Mouse (Mus musculus): ENCODE results near the gene Dennd1a. TPM values are rescaled to one million over a fixed set of nuclear protein-coding genes. Genes with fewer than 3 reads are reported as not detected.

Gene Dennd1a
- total RNA-seq, 2 experiments from 2014 or later = 80.3 to 86.5 TPM

GRCm38 (mm10) chr2:37837542-37837941 lies 449.6 kb downstream of the Dennd1a start:
- H3K27ac ChIP-seq = no peak overlapping the region
- TF ChIP-seq CTCF (conservative IDR thresholded peaks at IDR 0.05) = no peak
- H3K4me3 ChIP-seq = no peak overlapping the region
- DNase-seq (ENCODE audit: low spot score in 2 of 2) = no peak

DNA sequence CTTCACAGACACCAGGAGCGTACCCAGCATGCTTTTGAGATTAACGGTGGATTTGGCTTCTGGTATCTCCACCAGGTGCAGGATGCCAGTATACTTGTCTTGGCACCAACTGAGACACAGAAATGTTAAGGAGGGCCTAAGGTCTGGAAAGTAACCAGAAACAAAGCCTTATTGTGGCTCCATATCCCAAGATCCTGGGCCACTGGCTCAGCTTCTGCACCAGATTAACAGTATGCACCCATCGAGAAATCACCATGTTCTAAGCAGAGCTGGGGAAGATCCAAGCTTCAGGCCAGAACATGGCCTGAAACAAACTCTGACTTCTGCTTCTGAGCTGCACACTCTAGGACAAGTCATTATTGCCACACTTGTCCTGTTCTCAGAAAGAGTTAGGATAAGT lies 450.3 kb downstream of the Dennd1a start:
- no peak for TF ChIP-seq CTCF (conservative IDR thresholded peaks at IDR 0.05)
- no peak for DNase-seq (ENCODE audit: low spot score in 2 of 2)
- no peak overlapping the region for H3K4me3 ChIP-seq
- no peak overlapping the region for H3K27ac ChIP-seq

GRCm38 (mm10) chr2:37832253-37832652 lies 454.9 kb downstream of the Dennd1a start:
- H3K4me3 ChIP-seq = no peak overlapping the region
- no peak overlapping the region for H3K27ac ChIP-seq
- TF ChIP-seq CTCF (conservative IDR thresholded peaks at IDR 0.05) = no peak
- no peak for DNase-seq (ENCODE audit: low spot score in 2 of 2)

- no peak for DNase-seq (ENCODE audit: low spot score in 2 of 2)
- Histone ChIP-seq H3K27ac (no peak overlapping the region), H3K4me3 (no peak overlapping the region)
- no peak for TF ChIP-seq CTCF (conservative IDR thresholded peaks at IDR 0.05)
Observed at GRCm38 (mm10) chr2:37829758-37830275, 457.4 kb downstream of the Dennd1a start.

GRCm38 (mm10) chr2:37823826-37824225 lies 463.4 kb downstream of the Dennd1a start:
- Histone ChIP-seq H3K27ac (no peak overlapping the region), H3K4me3 (no peak overlapping the region)
- TF ChIP-seq CTCF (conservative IDR thresholded peaks at IDR 0.05) = no peak
- DNase-seq (ENCODE audit: low spot score in 2 of 2) = no peak

DNA sequence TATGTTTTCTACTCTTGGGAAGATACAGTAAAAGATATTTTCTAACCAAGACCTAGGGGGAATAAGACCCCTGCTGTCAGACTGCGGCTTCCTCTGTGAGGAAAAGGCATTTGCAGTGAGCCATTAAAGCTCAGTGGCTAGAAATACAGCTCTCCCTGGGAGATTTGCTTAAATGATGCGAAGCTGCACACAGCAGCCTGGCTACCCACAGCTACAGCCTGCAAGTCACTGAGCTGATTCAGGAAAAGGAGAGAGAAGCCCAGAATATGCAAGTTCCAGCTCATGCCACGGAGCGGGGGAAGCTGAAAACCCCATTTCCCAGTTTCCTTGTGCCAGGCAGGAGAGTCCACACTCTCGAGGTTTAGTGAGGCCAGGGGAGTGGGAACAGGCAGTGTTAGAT lies 465.1 kb downstream of the Dennd1a start:
- DNase-seq (ENCODE audit: low spot score in 2 of 2) = no peak
- no peak for TF ChIP-seq CTCF (conservative IDR thresholded peaks at IDR 0.05)
- no peak overlapping the region for H3K4me3 ChIP-seq
- no peak overlapping the region for H3K27ac ChIP-seq

- DNase-seq (ENCODE audit: low spot score in 2 of 2) = no peak
- Histone ChIP-seq H3K27ac (no peak overlapping the region), H3K4me3 (no peak overlapping the region)
- TF ChIP-seq CTCF (conservative IDR thresholded peaks at IDR 0.05) = no peak
Observed at GRCm38 (mm10) chr2:37819526-37820152, 467.6 kb downstream of the Dennd1a start.

DNA sequence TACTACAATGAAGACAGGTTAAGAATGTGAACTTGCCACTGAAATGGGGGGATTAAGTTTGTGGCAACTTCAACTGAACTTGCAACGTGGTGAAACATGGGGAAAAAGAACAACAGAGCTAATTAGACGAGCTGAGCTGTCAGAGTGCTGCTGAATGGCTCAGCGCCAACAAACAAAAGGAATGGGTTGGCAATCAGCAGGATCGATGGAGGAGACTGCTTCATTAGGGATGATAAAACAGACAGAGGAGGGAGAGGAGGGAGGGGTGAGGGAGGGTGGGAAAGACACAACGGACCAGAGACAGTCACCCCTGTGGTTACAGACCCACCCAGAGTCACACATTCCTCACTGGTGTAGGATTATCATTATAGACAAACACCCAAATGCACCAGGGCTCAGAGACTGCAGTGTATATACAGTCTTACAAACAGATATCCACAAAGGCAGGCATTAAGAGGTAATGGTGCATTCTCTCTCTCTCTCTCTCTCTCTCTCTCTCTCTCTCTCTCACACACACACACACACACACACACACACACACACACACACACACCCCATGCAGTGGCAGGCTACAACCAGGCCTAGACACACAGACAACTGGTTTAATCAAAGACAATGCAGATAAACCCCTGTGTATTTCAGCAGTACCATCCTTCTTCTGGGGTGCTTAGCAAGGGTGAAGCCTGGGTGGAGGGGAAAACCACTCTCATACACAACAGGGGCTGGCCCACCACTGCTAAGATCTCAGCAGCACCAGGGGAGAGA lies 468.2 kb downstream of the Dennd1a start:
- Histone ChIP-seq H3K27ac (0 out of 2 replicates have a peak overlapping the region, but pooled peaks have one; percentile 46), H3K4me3 (no peak overlapping the region)
- DNase-seq (ENCODE audit: low spot score in 2 of 2) = peak; percentile 50 to 52
- TF ChIP-seq CTCF (conservative IDR thresholded peaks at IDR 0.05) = no peak

GRCm38 (mm10) chr2:37815676-37816075 lies 471.5 kb downstream of the Dennd1a start:
- peak; percentile 99 for TF ChIP-seq CTCF (conservative IDR thresholded peaks at IDR 0.05)
- peak; percentile 78 to 88 for DNase-seq (ENCODE audit: low spot score in 2 of 2)
- no peak overlapping the region for H3K4me3 ChIP-seq
- no peak overlapping the region for H3K27ac ChIP-seq

GRCm38 (mm10) chr2:37814820-37815361 lies 472.3 kb downstream of the Dennd1a start:
- DNase-seq (ENCODE audit: low spot score in 2 of 2) = peak in 1 of 2 experiments; percentile 44
- Histone ChIP-seq H3K27ac (0 out of 2 replicates have a peak overlapping the region, but pooled peaks have one; percentile 18), H3K4me3 (no peak overlapping the region)
- TF ChIP-seq CTCF (conservative IDR thresholded peaks at IDR 0.05) = peak; percentile 67

DNA sequence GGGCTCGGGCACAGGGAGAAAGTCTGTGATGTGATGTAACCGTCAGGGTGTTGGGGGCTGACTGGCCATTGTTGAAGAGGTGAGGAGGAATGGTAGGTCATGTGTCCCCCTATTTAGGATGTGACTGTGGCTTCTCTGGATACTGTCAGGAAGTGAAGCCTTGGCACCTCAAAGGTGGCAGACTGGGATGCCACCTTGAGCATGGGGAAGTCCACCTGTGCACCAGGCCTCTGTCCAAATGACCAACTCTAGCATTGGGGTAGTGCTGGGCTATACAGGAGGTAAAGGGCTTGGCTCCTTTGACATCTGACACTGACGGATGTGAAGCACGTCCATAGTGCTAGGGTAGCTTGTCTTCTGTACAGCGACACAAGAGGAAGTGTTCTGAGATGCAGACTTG lies 474.8 kb downstream of the Dennd1a start:
- no peak for DNase-seq (ENCODE audit: low spot score in 2 of 2)
- Histone ChIP-seq H3K4me3 (no peak overlapping the region), H3K27ac (no peak overlapping the region)
- no peak for TF ChIP-seq CTCF (conservative IDR thresholded peaks at IDR 0.05)

- DNase-seq (ENCODE audit: low spot score in 2 of 2) = no peak
- no peak for TF ChIP-seq CTCF (conservative IDR thresholded peaks at IDR 0.05)
- H3K27ac ChIP-seq = no peak overlapping the region
- no peak overlapping the region for H3K4me3 ChIP-seq
Observed at GRCm38 (mm10) chr2:37811682-37812081, 475.5 kb downstream of the Dennd1a start.

DNA sequence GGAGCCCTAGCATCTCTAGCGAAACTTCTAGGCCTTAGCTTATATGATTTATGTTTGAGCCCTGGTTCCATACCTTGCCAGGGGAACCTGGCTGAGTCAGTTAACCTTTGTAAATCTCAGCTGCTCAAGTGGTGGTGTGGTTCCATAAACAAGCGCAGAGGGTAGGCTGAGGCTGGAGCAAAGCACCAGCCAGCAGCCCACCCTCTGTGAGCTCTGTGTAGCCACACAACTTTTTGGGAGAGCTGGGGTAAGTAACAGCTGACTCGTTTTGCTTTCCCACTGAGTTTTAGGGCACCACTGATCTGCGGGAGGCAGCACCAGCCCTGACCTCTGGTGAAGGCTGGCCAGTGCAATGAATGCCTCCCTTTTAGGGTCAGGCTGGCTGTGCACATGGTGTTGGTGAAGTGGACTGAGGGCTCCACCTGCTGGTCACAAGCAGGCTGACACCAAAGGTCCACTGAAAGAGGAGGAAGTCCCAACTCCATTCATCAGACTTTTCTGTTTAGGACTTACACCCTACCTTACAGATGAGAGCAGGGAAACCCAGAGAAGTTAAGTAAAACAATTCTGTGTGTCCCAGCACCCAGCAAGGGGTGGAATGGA lies 484.5 kb downstream of the Dennd1a start:
- DNase-seq (ENCODE audit: low spot score in 2 of 2) = peak; percentile 64 to 69
- H3K4me3 ChIP-seq = no peak overlapping the region
- H3K27ac ChIP-seq = no peak overlapping the region
- peak; percentile 93 for TF ChIP-seq CTCF (conservative IDR thresholded peaks at IDR 0.05)
